In genomic region chr10:108333642-108334041, GRCm38 (mm10) we compare ENCODE assay signal across 8 mouse cellular contexts. TPM values are rescaled to one million over a fixed set of nuclear protein-coding genes. Genes with fewer than 3 reads are reported as not detected.
A peak's percentile ranks its signal among the peaks of the same experiment; 100 is the strongest.
DNase-seq lines count a peak whose midpoint lies in the region; ATAC-seq and TF ChIP-seq lines count a peak whose summit lies in the region.

No protein-coding gene starts in this region.

- DNase-seq in CD4-positive, CD25-positive, alpha-beta regulatory T cell, adult 2 months (ENCODE audit: low read depth, low spot score) = peak; percentile 25
- DNase-seq in T-cell, adult 2 months (ENCODE audit: low spot score) = peak; percentile 7
- DNase-seq in hindbrain, embryonic 11.5 days (ENCODE audit: low spot score) = peak; percentile 42
- DNase-seq in cerebellum, adult 9-10 months = no peak
- DNase-seq in thymus, adult 2 months = no peak
- no peak for DNase-seq in adrenal gland, adult 8-10 months

- peaks cover 16% of the 10 kb centered on the region for H3K27me3 ChIP-seq in hindbrain, embryonic 11.5 days (ENCODE audit: control insufficient read depth, insufficient read depth, low read length)
- no peaks in the 10 kb centered on the region for H3K27me3 ChIP-seq in lung, embryonic 15.5 days
- peaks cover 10% of the 10 kb centered on the region; the same call in 1 of the 2 replicates for H3K27me3 ChIP-seq in thymus, adult 2 months (ENCODE audit: control insufficient read depth, insufficient read depth, low read length)

- ATAC-seq in CD4-positive, CD25-positive, alpha-beta regulatory T cell, adult 4 months = no peak
- no peak for ATAC-seq in hindbrain, embryonic 11.5 days (ENCODE audit: low FRiP score)
- no peak for ATAC-seq in lung, embryonic 15.5 days (ENCODE audit: borderline replicate concordance, extremely low read depth, low FRiP score, low TSS enrichment)

- peak overlapping the region; percentile 87 for H3K4me2 ChIP-seq in hindbrain, embryonic 11.5 days (replicated peaks; ENCODE audit: low read depth, low read length)
- H3K4me2 ChIP-seq in lung, embryonic 15.5 days = peak overlapping the region; percentile 78

- H3K36me3 ChIP-seq in hindbrain, embryonic 11.5 days (ENCODE audit: control insufficient read depth, insufficient read depth, low read length) = no peaks in the 10 kb centered on the region
- no peaks in the 10 kb centered on the region for H3K36me3 ChIP-seq in lung, embryonic 15.5 days
- H3K36me3 ChIP-seq in thymus, adult 2 months (ENCODE audit: control insufficient read depth, insufficient read depth, low read length) = no peaks in the 10 kb centered on the region

- H3K27ac ChIP-seq in hindbrain, embryonic 11.5 days (ENCODE audit: low read depth, low read length) = no peak overlapping the region
- H3K27ac ChIP-seq in lung, embryonic 15.5 days = no peak overlapping the region
- no peak overlapping the region for H3K27ac ChIP-seq in thymus, adult 2 months (ENCODE audit: control insufficient read depth, insufficient read depth, low read length)

- peak overlapping the region; percentile 85 for H3K4me3 ChIP-seq in hindbrain, embryonic 11.5 days (ENCODE audit: low read depth, low read length)
- H3K4me3 ChIP-seq in lung, embryonic 15.5 days = peak overlapping the region; percentile 75
- no peak overlapping the region for H3K4me3 ChIP-seq in thymus, adult 2 months (ENCODE audit: control insufficient read depth, insufficient read depth, low read length)

- H3K9me3 ChIP-seq in hindbrain, embryonic 11.5 days (ENCODE audit: control insufficient read depth, low read length) = no peaks in the 10 kb centered on the region
- no peaks in the 10 kb centered on the region for H3K9me3 ChIP-seq in lung, embryonic 15.5 days

- TF ChIP-seq CTCF in thymus, adult 2 months (IDR thresholded peaks at IDR 0.05; ENCODE audit: borderline replicate concordance, control insufficient read depth, extremely low read depth, insufficient read depth, low read length, poor library complexity) = no peak

- 5% methylated on average over 12 of the region's 12 CpGs for WGBS in hindbrain, embryonic 11.5 days
- WGBS in lung, embryonic 15.5 days = 5% methylated on average over 12 of the region's 12 CpGs
- 19% methylated on average over 12 of the region's 12 CpGs for WGBS in thymus, adult 2 months

- no peaks in the 10 kb centered on the region for H3K4me1 ChIP-seq in hindbrain, embryonic 11.5 days (replicated peaks; ENCODE audit: control insufficient read depth, insufficient read depth, low read length)
- H3K4me1 ChIP-seq in lung, embryonic 15.5 days = peaks cover 16% of the 10 kb centered on the region
- peaks cover 13% of the 10 kb centered on the region for H3K4me1 ChIP-seq in thymus, adult 2 months (replicated peaks; ENCODE audit: control insufficient read depth, insufficient read depth, low read length)

- TF ChIP-seq POLR2A in thymus, adult 2 months (IDR thresholded peaks at IDR 0.05; ENCODE audit: control insufficient read depth, extremely low read depth, insufficient read depth, low read length, poor library complexity) = no peak

- 0 out of 2 replicates have a peak overlapping the region, but pooled peaks have one; percentile 31 for H3K9ac ChIP-seq in hindbrain, embryonic 11.5 days (ENCODE audit: low read depth, low read length)
- H3K9ac ChIP-seq in lung, embryonic 15.5 days = peak overlapping the region; percentile 76

RNA-seq across cellular contexts. Expression of gene Pawr, which starts 1.7 kb away (rescaled TPM):
- not detected for polyA plus RNA-seq in CD4-positive, CD25-positive, alpha-beta regulatory T cell, adult 4 months (2017; shearing (Covaris generic))
- 13.0 and 13.1 TPM in 2 replicates for polyA plus RNA-seq in hindbrain, embryonic 11.5 days (2014; fragmentation: Nextera tagmentation; extraction: Ambion mirVana)
- 20.8 and 21.0 TPM in 2 replicates for polyA plus RNA-seq in lung, embryonic 15.5 days (2015; fragmentation: Nextera tagmentation; extraction: Ambion mirVana)
- 3.9 and 7.0 TPM in 2 replicates for polyA plus RNA-seq in thymus, adult 2 months (2012; rRNA removed)
- 10 to 100 TPM in 1 of 4 experiments, 1 to 10 TPM in 3; 8.5 to 10.2 (median 9.2) TPM for total RNA-seq in adrenal gland, adult 8-10 months (2022)

Comparison
In these comparisons a context has a peak if more than half of its experiments do, and no peak if none do; other contexts are left out.
1. DNase-seq: peak in CD4-positive, CD25-positive, alpha-beta regulatory T cell, adult 2 months (single experiment), T-cell, adult 2 months (single experiment) and hindbrain, embryonic 11.5 days (single experiment); none in cerebellum, adult 9-10 months (single experiment), thymus, adult 2 months (single experiment) and adrenal gland, adult 8-10 months (single experiment).